Comparison of ENCODE assay signal across 14 mouse cellular contexts in genomic region chr14:25263121-25263520, GRCm38 (mm10).
"Had no signal": no experiment of that assay in that cellular context is flagged by ENCODE, and none has a peak within 500 bp of the region (broad histone marks: within the 10 kb centered on the region; RNA-seq: fewer than 3 reads in every experiment).

No protein-coding gene starts in this region.

- ATAC-seq: intestine, embryonic 15.5 days had no signal

- DNase-seq: kidney, adult 11 months; kidney, adult 8-10 months; kidney, postnatal 10 days; kidney, postnatal 36 days; layer of hippocampus, postnatal 36 days; liver, embryonic 13.5 days; lung, adult 2 months; lung, postnatal 14 days; lung, postnatal 4 days had no signal

- H3K36me3 ChIP-seq: intestine, embryonic 15.5 days; kidney, embryonic 15.5 days; liver, embryonic 13.5 days; midbrain, embryonic 12.5 days; neural tube, embryonic 13.5 days had no signal

- H3K9ac ChIP-seq: intestine, embryonic 15.5 days; kidney, embryonic 15.5 days; liver, embryonic 13.5 days; midbrain, embryonic 12.5 days; neural tube, embryonic 13.5 days had no signal

- H3K4me2 ChIP-seq: intestine, embryonic 15.5 days; kidney, embryonic 15.5 days; liver, embryonic 13.5 days; midbrain, embryonic 12.5 days; neural tube, embryonic 13.5 days had no signal

- H3K9me3 ChIP-seq: intestine, embryonic 15.5 days; kidney, embryonic 15.5 days; liver, embryonic 13.5 days; midbrain, embryonic 12.5 days; neural tube, embryonic 13.5 days had no signal

- H3K4me1 ChIP-seq: intestine, embryonic 15.5 days; liver, embryonic 13.5 days had no signal

- H3K27me3 ChIP-seq: intestine, embryonic 15.5 days; kidney, embryonic 15.5 days; liver, embryonic 13.5 days; midbrain, embryonic 12.5 days; neural tube, embryonic 13.5 days had no signal

- H3K4me3 ChIP-seq: intestine, embryonic 15.5 days; kidney, embryonic 15.5 days; left cerebral cortex, adult 2 months; liver, embryonic 13.5 days; midbrain, embryonic 12.5 days; neural tube, embryonic 13.5 days had no signal

- H3K27ac ChIP-seq: intestine, embryonic 15.5 days; kidney, embryonic 15.5 days; left cerebral cortex, adult 2 months; liver, embryonic 13.5 days; midbrain, embryonic 12.5 days; neural tube, embryonic 13.5 days had no signal
